Mouse (Mus musculus) R1 (cell line): ENCODE results near the gene Sh3gl1.
A peak's percentile ranks its signal among the peaks of the same experiment; 100 is the strongest.

Source experiments
- DNase-seq: peaks from one replicate; pipeline ENCODE4 v3.0.0-alpha.2; 2018; ENCODE audit warnings: low read depth, low spot score

The Sh3gl1 gene

DNA sequence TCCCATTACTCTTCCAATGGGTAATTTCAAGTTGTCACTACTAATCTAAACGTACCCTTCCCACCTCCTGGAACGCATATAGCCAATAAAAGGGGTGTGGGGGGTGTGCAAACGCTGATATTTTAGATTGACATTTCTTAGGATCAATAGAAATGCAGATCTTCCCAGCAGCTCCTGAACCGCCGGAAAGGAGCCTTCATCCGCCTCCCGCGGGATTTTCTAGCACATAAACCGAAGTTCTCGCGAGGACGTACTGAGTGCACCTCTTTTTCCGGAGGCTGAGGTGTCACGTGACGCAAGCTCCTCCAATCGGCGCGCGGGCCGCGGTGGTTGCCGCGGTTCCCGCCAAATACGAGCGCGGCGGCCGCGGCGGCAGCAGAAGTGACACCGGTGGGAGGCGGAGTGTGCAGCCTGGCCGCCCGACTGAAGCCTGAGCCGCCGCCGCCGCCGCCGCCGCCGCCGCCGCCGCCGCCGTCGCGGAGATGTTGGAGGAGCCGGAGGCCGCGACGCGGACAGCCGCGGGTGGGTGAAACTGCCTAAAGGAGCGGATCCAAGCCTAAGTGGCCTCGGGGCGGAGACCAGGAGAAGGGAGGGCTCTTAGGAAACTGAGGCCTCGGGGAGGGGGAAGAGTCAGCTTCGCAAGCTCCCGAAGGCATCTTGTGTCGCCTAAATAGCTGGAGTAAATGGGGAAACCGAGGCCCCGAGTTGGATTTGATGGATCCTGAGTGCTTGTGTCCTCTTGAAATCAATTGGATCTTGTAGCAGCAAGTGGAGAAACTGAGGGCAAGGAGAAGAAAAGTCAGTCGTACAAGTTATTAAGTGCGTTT, 3.8 kb upstream of the Sh3gl1 start, which contains the start of gene Chaf1a:
Gene Chaf1a, plus strand, starts transcription at position 410 of the 827 bp plus-strand sequence.
- peak; percentile 99 for DNase-seq

DNA sequence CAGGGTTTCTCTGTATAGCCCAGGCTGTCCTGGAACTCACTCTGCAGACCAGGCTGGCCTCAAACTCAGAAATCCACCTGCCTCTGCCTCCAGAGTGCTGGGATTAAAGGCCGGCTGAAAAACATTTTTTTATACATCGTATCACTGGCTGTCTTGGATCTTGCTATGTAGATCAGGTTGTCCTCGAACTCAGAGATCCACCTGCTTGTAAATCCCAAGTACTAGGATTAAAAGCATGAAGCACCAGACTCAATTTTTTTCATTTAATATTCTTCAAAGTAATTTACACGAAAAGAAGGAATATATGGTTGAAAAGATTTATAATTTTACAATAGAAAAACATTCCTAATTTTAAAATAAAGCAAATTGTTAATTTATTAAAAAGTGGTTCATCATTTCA, 2.9 kb upstream of the Sh3gl1 start:
- DNase-seq: no peak

DNA sequence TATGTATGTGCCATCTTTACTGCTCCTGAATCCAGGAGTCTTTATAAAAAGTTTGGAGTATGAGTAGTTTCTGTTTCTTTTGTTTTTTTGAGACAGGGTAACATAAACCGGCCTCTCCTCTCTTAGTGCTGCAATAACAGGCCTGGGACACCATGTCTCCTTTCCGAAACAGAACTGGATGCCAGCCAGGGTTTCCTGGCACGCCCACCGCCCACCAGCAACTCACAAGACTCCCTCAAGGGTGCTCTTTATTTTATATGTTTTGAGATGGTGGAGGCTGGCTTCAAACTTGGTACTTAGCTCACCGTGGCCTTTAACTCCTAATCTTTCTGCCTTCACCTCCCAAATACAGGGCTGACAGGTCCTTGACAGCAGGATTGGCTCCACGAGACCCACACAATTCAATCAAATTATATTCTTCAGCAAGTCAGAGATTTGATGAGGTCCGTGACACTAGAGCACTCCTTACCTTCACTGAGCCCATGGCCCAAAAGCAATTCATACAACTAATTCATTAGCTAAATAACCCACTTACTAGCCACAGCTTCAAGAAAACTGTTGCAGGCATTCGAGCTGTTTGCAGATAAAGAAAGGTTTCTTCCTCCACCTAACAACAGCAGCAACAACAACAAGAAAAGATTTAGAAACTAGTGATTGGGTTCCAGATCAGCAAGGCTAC, 2.3 kb upstream of the Sh3gl1 start:
- no peak for DNase-seq

DNA sequence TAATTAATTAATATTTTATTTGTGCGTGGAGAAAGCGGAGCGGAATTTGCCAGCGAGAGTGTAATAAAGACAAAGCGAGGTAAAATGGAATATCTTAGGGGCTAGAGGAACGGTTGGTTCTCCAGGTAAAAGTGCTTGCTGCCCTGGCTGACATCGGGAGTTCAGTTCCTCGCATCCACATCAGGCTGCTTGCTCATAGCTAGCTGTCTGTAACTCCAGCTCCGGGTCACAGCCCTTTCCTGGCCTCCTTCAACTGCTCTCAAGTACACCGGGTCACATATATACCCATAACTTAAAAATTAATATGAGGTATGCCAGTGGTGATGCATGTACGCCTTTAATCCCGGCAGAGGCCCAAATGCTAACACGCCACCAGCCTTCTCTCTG, 459 bp upstream of the Sh3gl1 start:
- no peak for DNase-seq

DNA sequence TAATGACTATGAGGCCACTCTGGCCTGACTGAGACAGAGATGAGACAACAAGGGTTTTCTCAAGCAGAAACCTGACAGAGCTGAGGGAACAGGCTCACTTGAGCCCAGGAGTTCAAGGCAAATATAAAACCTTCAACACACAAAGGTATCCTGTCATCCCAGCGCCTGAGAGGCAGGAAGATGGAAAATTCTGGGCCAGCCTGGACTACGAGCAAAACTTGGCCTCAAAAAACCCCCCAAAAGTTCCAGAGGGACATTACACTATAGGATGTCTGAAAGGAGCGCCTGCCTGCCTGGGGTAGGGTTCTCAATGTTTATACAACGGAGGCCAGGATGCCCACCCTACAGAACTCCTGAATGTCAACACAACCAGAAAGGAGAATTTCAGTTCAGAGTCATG, 1.2 kb downstream of the Sh3gl1 start:
- DNase-seq: no peak

DNA sequence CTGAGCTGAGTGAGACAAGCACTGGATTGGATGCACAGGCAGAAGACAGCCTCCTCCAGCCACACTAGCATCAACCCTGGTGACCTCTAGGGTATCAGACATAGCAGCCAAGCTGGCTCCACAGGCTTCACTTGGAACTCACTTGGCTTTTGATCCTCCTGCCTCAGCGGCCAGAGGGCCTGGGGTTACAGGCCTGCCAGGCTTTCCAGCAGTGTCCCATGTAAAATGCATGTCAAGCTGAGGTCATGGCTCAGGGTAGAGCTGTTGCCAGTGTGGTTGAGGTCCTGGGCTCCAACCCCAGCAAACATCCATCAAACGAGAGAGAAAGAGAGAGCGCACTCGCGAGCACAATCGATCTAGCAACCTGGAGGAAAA, 1.7 kb downstream of the Sh3gl1 start:
- no peak for DNase-seq

- DNase-seq: no peak
Measured at GRCm38 (mm10) chr17:56034040-56034725, 2.3 kb downstream of the Sh3gl1 start.

GRCm38 (mm10) chr17:56032831-56033230, 3.6 kb downstream of the Sh3gl1 start:
- no peak for DNase-seq

DNA sequence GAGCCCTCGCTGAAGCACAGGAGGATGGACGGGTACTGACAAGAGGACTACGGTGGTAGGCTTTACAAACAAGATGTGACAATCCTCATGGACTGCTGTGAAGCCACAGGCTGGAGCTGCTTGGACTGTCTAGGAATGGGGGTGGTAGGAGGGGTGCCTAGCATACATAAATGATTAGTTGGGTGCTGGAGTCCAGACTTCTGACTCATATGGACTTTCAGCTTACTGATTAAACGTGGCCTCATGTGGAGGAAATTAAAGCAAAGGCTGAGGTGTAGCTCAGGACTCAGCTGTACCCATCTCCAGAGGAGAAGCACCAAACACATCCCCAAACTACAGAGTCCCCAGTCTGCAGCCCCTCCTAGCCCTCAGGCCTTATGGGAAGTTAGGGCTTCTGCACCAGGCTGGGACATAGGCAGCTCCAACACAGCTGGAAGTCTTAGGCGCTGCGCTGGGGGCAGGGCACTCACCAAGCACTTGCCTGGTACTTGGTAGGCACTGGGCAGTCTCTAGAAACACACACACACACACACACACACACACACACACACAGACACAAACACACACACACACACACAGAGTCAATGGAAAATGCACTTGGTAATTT, 4.2 kb downstream of the Sh3gl1 start:
- no peak for DNase-seq

DNA sequence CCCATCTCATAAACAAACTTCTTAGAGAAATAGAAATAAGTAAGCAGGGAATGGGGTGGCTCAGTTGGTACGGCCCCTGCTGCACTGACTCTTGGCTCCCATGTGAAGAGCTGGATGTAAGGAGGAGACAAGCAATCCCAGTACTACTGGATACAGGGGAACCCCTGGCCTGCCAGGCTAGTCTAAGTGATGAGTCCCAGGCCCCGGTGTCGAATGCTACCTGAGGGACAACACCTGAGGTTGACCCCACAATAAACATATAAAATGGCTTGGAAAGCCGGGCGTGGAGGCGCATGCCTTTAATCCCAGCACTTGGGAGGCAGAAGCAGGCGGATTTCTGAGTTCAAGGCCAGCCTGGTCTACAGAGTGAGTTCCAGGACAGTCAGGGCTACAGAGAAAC, 5.0 kb downstream of the Sh3gl1 start:
- no peak for DNase-seq

GRCm38 (mm10) chr17:56030919-56031318, 5.5 kb downstream of the Sh3gl1 start:
- no peak for DNase-seq

- DNase-seq: no peak
Measured at GRCm38 (mm10) chr17:56030238-56030870, 6.1 kb downstream of the Sh3gl1 start.

DNA sequence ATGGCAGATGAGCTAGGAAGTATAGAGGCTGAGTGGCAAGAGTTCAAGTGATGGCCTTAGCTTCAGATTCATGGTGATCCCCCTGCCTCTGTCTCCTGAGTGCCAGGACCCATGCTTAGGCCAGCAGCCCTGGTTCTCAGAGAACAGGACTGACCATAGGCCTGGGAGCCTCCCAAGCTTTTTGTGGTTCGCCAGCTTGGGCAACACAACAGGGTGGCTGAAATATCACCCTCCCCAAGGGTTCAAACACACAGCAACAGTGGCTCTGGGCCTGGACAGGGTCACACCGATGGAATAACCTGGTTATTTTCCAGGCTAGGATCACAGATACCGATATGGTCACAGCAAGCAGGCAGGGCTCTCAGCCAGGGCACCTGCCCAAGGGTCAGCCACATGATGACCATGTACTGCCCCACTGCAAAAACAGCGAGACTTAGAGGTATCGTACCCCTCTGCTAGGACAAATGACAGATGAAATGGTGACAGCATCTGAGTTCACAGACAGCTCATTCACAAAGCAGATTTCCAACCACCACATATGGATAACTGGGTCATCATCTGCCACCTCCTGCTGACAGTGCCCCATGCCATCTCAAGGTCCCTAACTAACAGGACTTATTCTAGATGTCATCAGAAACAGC, 8.5 kb downstream of the Sh3gl1 start:
- no peak for DNase-seq

GRCm38 (mm10) chr17:56026881-56027280, 9.6 kb downstream of the Sh3gl1 start:
- no peak for DNase-seq

- DNase-seq: no peak
Measured at GRCm38 (mm10) chr17:56026303-56026702, 10.1 kb downstream of the Sh3gl1 start.

DNA sequence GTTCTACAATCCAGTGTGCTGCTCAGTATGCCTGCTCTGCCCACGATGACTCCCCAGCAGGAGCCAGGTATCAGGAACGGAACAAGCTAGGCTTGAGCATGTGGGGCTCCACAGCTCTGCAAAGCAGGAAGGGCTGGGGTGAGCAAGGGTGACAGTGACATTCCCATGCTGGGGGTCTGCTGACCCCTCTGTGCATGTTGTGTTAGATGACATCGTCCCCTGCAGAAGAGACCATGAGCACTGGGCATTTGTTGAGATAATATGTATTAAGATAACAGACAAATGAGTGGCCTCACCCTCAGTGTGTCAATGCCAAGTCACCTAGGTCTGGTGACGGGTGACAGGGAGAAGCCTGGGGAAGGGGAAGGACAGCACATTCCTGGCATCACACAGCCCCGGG, 11.5 kb downstream of the Sh3gl1 start:
- DNase-seq: no peak

GRCm38 (mm10) chr17:56024476-56024875, 12.0 kb downstream of the Sh3gl1 start:
- DNase-seq: no peak

DNA sequence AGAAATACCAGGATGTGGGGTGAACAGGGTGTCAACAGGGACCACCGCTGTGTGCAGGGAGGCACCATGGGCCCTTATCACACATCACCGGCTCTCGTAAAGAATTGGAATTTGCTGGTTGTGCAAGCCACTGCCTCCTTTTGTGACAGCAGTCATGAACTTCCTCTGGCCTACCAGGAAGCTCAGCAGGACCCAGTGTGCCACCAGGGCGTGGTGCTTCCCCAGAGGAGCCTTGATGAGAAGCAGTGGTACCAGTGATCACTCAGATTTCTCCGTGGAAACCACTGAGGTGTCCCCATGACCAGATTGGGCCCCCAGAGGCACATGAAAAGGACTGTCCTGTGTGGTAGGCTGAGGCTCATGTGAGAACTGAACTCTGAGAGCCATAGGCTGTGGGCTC, 13.0 kb downstream of the Sh3gl1 start:
- DNase-seq: no peak

DNA sequence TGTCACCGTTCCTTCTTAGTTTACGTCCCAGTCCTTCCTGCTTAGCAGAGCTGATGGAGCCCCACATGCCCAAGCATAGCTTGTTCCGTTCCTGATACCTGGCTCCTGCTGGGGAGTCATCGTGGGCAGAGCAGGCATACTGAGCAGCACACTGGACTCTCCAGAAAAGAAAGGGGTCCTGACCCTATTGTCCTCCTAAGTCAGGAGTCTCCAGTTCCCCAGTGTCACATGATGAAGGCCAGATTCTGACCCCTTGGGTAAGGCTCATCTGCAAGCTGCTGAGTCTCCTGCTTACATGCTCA, 13.5 kb downstream of the Sh3gl1 start:
- no peak for DNase-seq

GRCm38 (mm10) chr17:56022131-56022988, 14.1 kb downstream of the Sh3gl1 start:
- no peak for DNase-seq
